Mouse (Mus musculus) liver, adult 2 months (tissue): ENCODE data around the gene Vmp1. TPM values are rescaled to one million over a fixed set of nuclear protein-coding genes. Genes with fewer than 3 reads are reported as not detected.

ENCODE experiments used
- DNase-seq: peaks from one replicate; pipeline ENCODE4 v3.0.0-alpha.2; 2011; ENCODE audit warnings: low read depth, low spot score; ENCODE audit errors: extremely low read depth
- H3K27ac ChIP-seq: fragments of 200-500 bp; replicated peaks from 2 replicates; pipeline ENCODE4 v1.5.1; 2012; ENCODE audit warnings: low read depth, mild to moderate bottlenecking, control low read depth, inconsistent platforms, low read length; ENCODE audit not compliant: insufficient read depth
- H3K27me3 ChIP-seq: fragments of 200-500 bp; 2 replicates; pipeline ENCODE4 v1.6.1; 2012; ENCODE audit warnings: mild to moderate bottlenecking, moderate library complexity, low read length, inconsistent platforms; ENCODE audit not compliant: control insufficient read depth, insufficient read depth
- H3K36me3 ChIP-seq: fragments of 200-500 bp; 2 replicates; pipeline ENCODE4 v1.6.1; 2012; ENCODE audit warnings: low read length, inconsistent platforms; ENCODE audit not compliant: control insufficient read depth, insufficient read depth
- H3K4me1 ChIP-seq: fragments of 200-500 bp; 2 replicates; pipeline ENCODE4 v1.6.1; 2011; ENCODE audit warnings: low read length; ENCODE audit not compliant: control insufficient read depth, insufficient read depth
- H3K4me3 ChIP-seq: fragments of 200-500 bp; 2 replicates; pipeline ENCODE4 v1.5.1; 2011; ENCODE audit warnings: low read depth, mild to moderate bottlenecking, control low read depth, low read length, moderate library complexity; ENCODE audit not compliant: insufficient read depth
- H3K79me2 ChIP-seq: fragments of 200-500 bp; 2 replicates; pipeline ENCODE4 v1.6.1; 2012; ENCODE audit warnings: inconsistent platforms, mild to moderate bottlenecking, low read length, moderate library complexity; ENCODE audit not compliant: control insufficient read depth, insufficient read depth
- H3K9ac ChIP-seq: fragments of 200-500 bp; 2 replicates; pipeline ENCODE4 v1.6.1; 2012; ENCODE audit warnings: low read depth, mild to moderate bottlenecking, control low read depth, inconsistent platforms, low read length
- CTCF ChIP-seq: fragments of 200-500 bp; IDR thresholded peaks from 2 replicates; pipeline ENCODE4 v1.5.1; 2011; ENCODE audit warnings: low read depth, low read length, control low read depth
- POLR2A ChIP-seq: fragments of 200-500 bp; IDR thresholded peaks from 2 replicates; pipeline ENCODE4 v1.6.1; 2011; ENCODE audit warnings: low read length, control low read depth; ENCODE audit not compliant: insufficient read depth; ENCODE audit errors: extremely low read depth
- WGBS: fragments of 180-500 bp; shearing (Covaris S2); methylation state at CpG from one replicate; pipeline ENCODE4 v1.1.7; 2018; 5-methylcytosine and 5-hydroxymethylcytosine counted together
- polyA plus RNA-seq: library from polyadenylated mRNA; depleted of rRNA; stranded (reverse); fragments of >200 nt; gene quantifications from 2 replicates; pipeline ENCODE4 v1.2.3, GENCODE M21; 2012
- total RNA-seq: library from RNA; depleted of rRNA; stranded (reverse); fragments of >200 nt; gene quantifications from 2 replicates; pipeline ENCODE4 v1.2.3, GENCODE M21; 2014

The Vmp1 gene
- total and polyA plus RNA-seq, 2 experiments, result 37.8 to 93.6 TPM

- DNase-seq, result peak; percentile 82
- WGBS, result 21% methylated on average over 14 of the region's 14 CpGs
- H3K9ac ChIP-seq, result peak overlapping the region; percentile 75
- H3K4me3 ChIP-seq, result peak overlapping the region; percentile 95
- peak overlapping the region; percentile 98 for H3K27ac ChIP-seq
- peaks cover 12% of the 10 kb centered on the region for H3K36me3 ChIP-seq
- H3K4me1 ChIP-seq, result peaks cover 24% of the 10 kb centered on the region
- TF ChIP-seq POLR2A, result no peak
- TF ChIP-seq CTCF, result no peak
- no peaks in the 10 kb centered on the region for H3K27me3 ChIP-seq
- no peaks in the 10 kb centered on the region; the same call in 1 of the 2 replicates for H3K79me2 ChIP-seq
These were observed 99.4 kb downstream of the Vmp1 start for GRCm38 (mm10) chr11:86583990-86584897.

GRCm38 (mm10) chr11:86583313-86583825 is 100.3 kb downstream of the Vmp1 start:
- Histone ChIP-seq H3K4me3 (peak overlapping the region; percentile 21), H3K27ac (peak overlapping the region; percentile 98), H3K9ac (peak overlapping the region; percentile 62), H3K36me3 (peaks cover 12% of the 10 kb centered on the region), H3K27me3 (no peaks in the 10 kb centered on the region), H3K4me1 (peaks cover 30% of the 10 kb centered on the region), H3K79me2 (no peaks in the 10 kb centered on the region; the same call in 1 of the 2 replicates)
- TF ChIP-seq CTCF, result no peak
- TF ChIP-seq POLR2A, result no peak
- DNase-seq, result no peak
- WGBS, result 50% methylated on average over 3 of the region's 3 CpGs

GRCm38 (mm10) chr11:86582543-86583260 is 100.9 kb downstream of the Vmp1 start:
- Histone ChIP-seq H3K27me3 (no peaks in the 10 kb centered on the region), H3K4me3 (peak overlapping the region; percentile 2; the same call in 1 of the 2 replicates), H3K4me1 (peaks cover 27% of the 10 kb centered on the region), H3K9ac (peak overlapping the region; percentile 61), H3K79me2 (no peaks in the 10 kb centered on the region; the same call in 1 of the 2 replicates), H3K36me3 (peaks cover 12% of the 10 kb centered on the region), H3K27ac (peak overlapping the region; percentile 98)
- TF ChIP-seq CTCF (no peak), POLR2A (0 out of 2 replicates have a peak, but pooled peaks have one; percentile 5)
- WGBS, result 76% methylated on average over 7 of the region's 7 CpGs
- peak; percentile 56 for DNase-seq

- WGBS, result 34% methylated on average over 12 of the region's 12 CpGs
- peak; percentile 65 for DNase-seq
- Histone ChIP-seq H3K4me3 (no peak overlapping the region; the same call in 1 of the 2 replicates), H3K27ac (peak overlapping the region; percentile 98), H3K9ac (peak overlapping the region; percentile 61), H3K79me2 (no peaks in the 10 kb centered on the region; the same call in 1 of the 2 replicates), H3K27me3 (no peaks in the 10 kb centered on the region), H3K4me1 (peaks cover 26% of the 10 kb centered on the region), H3K36me3 (peaks cover 12% of the 10 kb centered on the region)
- TF ChIP-seq POLR2A (0 out of 2 replicates have a peak, but pooled peaks have one; percentile 15), CTCF (no peak)
These were observed 101.6 kb downstream of the Vmp1 start for GRCm38 (mm10) chr11:86581943-86582542.

GRCm38 (mm10) chr11:86581250-86581753 is 102.3 kb downstream of the Vmp1 start:
- Histone ChIP-seq H3K79me2 (no peaks in the 10 kb centered on the region; the same call in 1 of the 2 replicates), H3K9ac (peak overlapping the region; percentile 50), H3K27ac (peak overlapping the region; percentile 98), H3K36me3 (peaks cover 12% of the 10 kb centered on the region), H3K4me3 (peak overlapping the region; percentile 3; the same call in 1 of the 2 replicates), H3K27me3 (no peaks in the 10 kb centered on the region), H3K4me1 (peaks cover 26% of the 10 kb centered on the region)
- WGBS, result 2% methylated on average over 11 of the region's 11 CpGs
- peak; percentile 87 for DNase-seq
- TF ChIP-seq POLR2A (peak; percentile 75), CTCF (no peak)
